Mouse (Mus musculus): Measurements from ENCODE around the gene Elp1. TPM values are rescaled to one million over a fixed set of nuclear protein-coding genes. Genes with fewer than 3 reads are reported as not detected.

The Elp1 gene
- polyA plus RNA-seq (2012; rRNA removed) = 10.2 and 16.0 TPM in 2 replicates

- peak; percentile 99 for DNase-seq
- no peak for TF ChIP-seq CTCF (IDR thresholded peaks at IDR 0.05; ENCODE audit: insufficient read depth, low read length)
- TF ChIP-seq POLR2A (IDR thresholded peaks at IDR 0.05; ENCODE audit: borderline replicate concordance, extremely low read depth, low read depth, low read length) = peak; percentile 92; the same call in 1 of the 2 replicates
- WGBS = under 1% methylated on average over 72 of the region's 72 CpGs
- Histone ChIP-seq H3K4me3 (replicated peaks; ENCODE audit: extremely low read depth, low read depth, low read length) (peak within 1 kb of the TSS; percentile 96), H3K4me1 (ENCODE audit: control insufficient read depth, insufficient read depth, low read length) (no peaks in the 10 kb centered on the region)
Observed at GRCm38 (mm10) chr4:56801907-56802668, at the start of gene Elp1, which contains the start of gene Fam206a. TSS of gene Elp1 (minus strand) at chr4:56802331. TSS of gene Fam206a (plus strand) at chr4:56802345.

GRCm38 (mm10) chr4:56850724-56851123 is 48.6 kb upstream of the Elp1 start:
- Histone ChIP-seq H3K4me3 (replicated peaks; ENCODE audit: extremely low read depth, low read depth, low read length) (no peak overlapping the region), H3K4me1 (ENCODE audit: control insufficient read depth, insufficient read depth, low read length) (peaks cover 4% of the 10 kb centered on the region; the same call in 1 of the 2 replicates)
- WGBS = 19% methylated on average over 6 of the region's 6 CpGs
- TF ChIP-seq POLR2A (IDR thresholded peaks at IDR 0.05; ENCODE audit: borderline replicate concordance, extremely low read depth, low read depth, low read length) (no peak), CTCF (IDR thresholded peaks at IDR 0.05; ENCODE audit: insufficient read depth, low read length) (no peak)
- DNase-seq = no peak

- Histone ChIP-seq H3K4me3 (replicated peaks; ENCODE audit: extremely low read depth, low read depth, low read length) (no peak overlapping the region), H3K4me1 (ENCODE audit: control insufficient read depth, insufficient read depth, low read length) (peaks cover 4% of the 10 kb centered on the region; the same call in 1 of the 2 replicates)
- DNase-seq = no peak
- TF ChIP-seq CTCF (IDR thresholded peaks at IDR 0.05; ENCODE audit: insufficient read depth, low read length) (no peak), POLR2A (IDR thresholded peaks at IDR 0.05; ENCODE audit: borderline replicate concordance, extremely low read depth, low read depth, low read length) (no peak)
- WGBS = 81% methylated on average over 6 of the region's 6 CpGs
Observed at GRCm38 (mm10) chr4:56848044-56848443, 45.9 kb upstream of the Elp1 start.

GRCm38 (mm10) chr4:56847400-56847799 is 45.3 kb upstream of the Elp1 start:
- no peak for DNase-seq
- Histone ChIP-seq H3K4me1 (ENCODE audit: control insufficient read depth, insufficient read depth, low read length) (peaks cover 4% of the 10 kb centered on the region; the same call in 1 of the 2 replicates), H3K4me3 (replicated peaks; ENCODE audit: extremely low read depth, low read depth, low read length) (no peak overlapping the region)
- TF ChIP-seq CTCF (IDR thresholded peaks at IDR 0.05; ENCODE audit: insufficient read depth, low read length) (no peak), POLR2A (IDR thresholded peaks at IDR 0.05; ENCODE audit: borderline replicate concordance, extremely low read depth, low read depth, low read length) (no peak)
- WGBS = 81% methylated on average over 3 of the region's 3 CpGs

- H3K4me1 ChIP-seq (ENCODE audit: control insufficient read depth, insufficient read depth, low read length) = peaks cover 4% of the 10 kb centered on the region; the same call in 1 of the 2 replicates
- no peak for DNase-seq
- 73% methylated on average over 12 of the region's 12 CpGs for WGBS
- TF ChIP-seq CTCF (IDR thresholded peaks at IDR 0.05; ENCODE audit: insufficient read depth, low read length) (no peak), POLR2A (IDR thresholded peaks at IDR 0.05; ENCODE audit: borderline replicate concordance, extremely low read depth, low read depth, low read length) (no peak)
- no peak overlapping the region for H3K4me3 ChIP-seq (replicated peaks; ENCODE audit: extremely low read depth, low read depth, low read length)
Observed at GRCm38 (mm10) chr4:56845896-56846533, 43.9 kb upstream of the Elp1 start.

GRCm38 (mm10) chr4:56844911-56845310 is 42.8 kb upstream of the Elp1 start:
- no peak for DNase-seq
- 92% methylated on average over 4 of the region's 4 CpGs for WGBS
- H3K4me3 ChIP-seq (replicated peaks; ENCODE audit: extremely low read depth, low read depth, low read length) = no peak overlapping the region
- H3K4me1 ChIP-seq (ENCODE audit: control insufficient read depth, insufficient read depth, low read length) = no peaks in the 10 kb centered on the region
- TF ChIP-seq POLR2A (IDR thresholded peaks at IDR 0.05; ENCODE audit: borderline replicate concordance, extremely low read depth, low read depth, low read length) = no peak
- no peak for TF ChIP-seq CTCF (IDR thresholded peaks at IDR 0.05; ENCODE audit: insufficient read depth, low read length)

- no peak for DNase-seq
- no peak for TF ChIP-seq POLR2A (IDR thresholded peaks at IDR 0.05; ENCODE audit: borderline replicate concordance, extremely low read depth, low read depth, low read length)
- TF ChIP-seq CTCF (IDR thresholded peaks at IDR 0.05; ENCODE audit: insufficient read depth, low read length) = 0 out of 2 replicates have a peak, but pooled peaks have one; percentile 13
- WGBS = 92% methylated on average over 2 of the region's 2 CpGs
- Histone ChIP-seq H3K4me1 (ENCODE audit: control insufficient read depth, insufficient read depth, low read length) (no peaks in the 10 kb centered on the region), H3K4me3 (replicated peaks; ENCODE audit: extremely low read depth, low read depth, low read length) (no peak overlapping the region)
Observed at GRCm38 (mm10) chr4:56843963-56844362, 41.8 kb upstream of the Elp1 start.

- no peak for DNase-seq
- TF ChIP-seq POLR2A (IDR thresholded peaks at IDR 0.05; ENCODE audit: borderline replicate concordance, extremely low read depth, low read depth, low read length) = no peak
- TF ChIP-seq CTCF (IDR thresholded peaks at IDR 0.05; ENCODE audit: insufficient read depth, low read length) = no peak
- no peaks in the 10 kb centered on the region for H3K4me1 ChIP-seq (ENCODE audit: control insufficient read depth, insufficient read depth, low read length)
- WGBS = 70% methylated on average over 7 of the region's 7 CpGs
- H3K4me3 ChIP-seq (replicated peaks; ENCODE audit: extremely low read depth, low read depth, low read length) = no peak overlapping the region
Observed at GRCm38 (mm10) chr4:56842501-56842900, 40.4 kb upstream of the Elp1 start.

GRCm38 (mm10) chr4:56840297-56840696 is 38.2 kb upstream of the Elp1 start:
- 56% methylated on average over 3 of the region's 3 CpGs for WGBS
- no peak for DNase-seq
- TF ChIP-seq POLR2A (IDR thresholded peaks at IDR 0.05; ENCODE audit: borderline replicate concordance, extremely low read depth, low read depth, low read length) (no peak), CTCF (IDR thresholded peaks at IDR 0.05; ENCODE audit: insufficient read depth, low read length) (no peak)
- no peaks in the 10 kb centered on the region for H3K4me1 ChIP-seq (ENCODE audit: control insufficient read depth, insufficient read depth, low read length)
- no peak overlapping the region for H3K4me3 ChIP-seq (replicated peaks; ENCODE audit: extremely low read depth, low read depth, low read length)
